Mouse (Mus musculus) right cerebral cortex, postnatal 14 days (tissue): ENCODE measurements around the gene Hoxa13.

Source experiments
- DNase-seq: peaks from one replicate; pipeline ENCODE4 v3.0.0; 2022

Gene Hoxa13

GRCm38 (mm10) chr6:52233546-52234427, 26.9 kb downstream of the Hoxa13 start:
- no peak for DNase-seq

- no peak for DNase-seq
Observed at GRCm38 (mm10) chr6:52232984-52233545, 27.6 kb downstream of the Hoxa13 start.

GRCm38 (mm10) chr6:52232568-52232965, 28.1 kb downstream of the Hoxa13 start:
- no peak for DNase-seq

GRCm38 (mm10) chr6:52231885-52232567, 28.7 kb downstream of the Hoxa13 start:
- DNase-seq, result no peak

- no peak for DNase-seq
Observed at GRCm38 (mm10) chr6:52230516-52231165, 30.0 kb downstream of the Hoxa13 start, which contains the start of gene Hoxa9. Hoxa9 (minus strand) TSS chr6:52231089.

- no peak for DNase-seq
Observed at GRCm38 (mm10) chr6:52229558-52230416, 30.9 kb downstream of the Hoxa13 start.

GRCm38 (mm10) chr6:52228475-52229465, 31.9 kb downstream of the Hoxa13 start:
- no peak for DNase-seq

GRCm38 (mm10) chr6:52227470-52228222, 33.0 kb downstream of the Hoxa13 start:
- no peak for DNase-seq

- DNase-seq, result no peak
Observed at GRCm38 (mm10) chr6:52226569-52227257, 34.0 kb downstream of the Hoxa13 start.

GRCm38 (mm10) chr6:52225612-52226568, 34.8 kb downstream of the Hoxa13 start:
- DNase-seq, result no peak

- DNase-seq, result no peak
Observed at GRCm38 (mm10) chr6:52224895-52225611, 35.6 kb downstream of the Hoxa13 start.

GRCm38 (mm10) chr6:52223939-52224760, 36.5 kb downstream of the Hoxa13 start:
- no peak for DNase-seq

GRCm38 (mm10) chr6:52222729-52223128, 38.0 kb downstream of the Hoxa13 start:
- DNase-seq, result no peak

GRCm38 (mm10) chr6:52221993-52222685, 38.5 kb downstream of the Hoxa13 start:
- no peak for DNase-seq

GRCm38 (mm10) chr6:52221337-52221992, 39.2 kb downstream of the Hoxa13 start, which contains the start of gene Hoxa7:
Hoxa7 (minus strand) TSS chr6:52221854.
- peak; percentile 76 for DNase-seq
